Mouse (Mus musculus): ENCODE results near the gene Kbtbd13. TPM values are rescaled to one million over a fixed set of nuclear protein-coding genes. Genes with fewer than 3 reads are reported as not detected.

The Kbtbd13 gene
- polyA plus RNA-seq, 1 experiment, result 0.75 TPM

- no peak overlapping the region for H3K4me3 ChIP-seq (ENCODE audit: insufficient read depth, low read depth, low read length)
- no peak overlapping the region for H3K27ac ChIP-seq (ENCODE audit: insufficient read depth, low read depth, low read length)
- 65% methylated on average over 4 of the region's 4 CpGs for WGBS
- TF ChIP-seq POLR2A (IDR thresholded peaks at IDR 0.05; ENCODE audit: low read depth, low read length) (no peak), CTCF (conservative IDR thresholded peaks at IDR 0.05; ENCODE audit: insufficient read depth, insufficient read length, low read depth, low read length) (peak; percentile 60)
- H3K4me1 ChIP-seq (ENCODE audit: control insufficient read depth, insufficient read depth, low read length), result no peaks in the 10 kb centered on the region
- DNase-seq, result peak; percentile 53
- no peaks in the 10 kb centered on the region for H3K36me3 ChIP-seq (ENCODE audit: control insufficient read depth, insufficient read depth, low read length)
- no peaks in the 10 kb centered on the region for H3K27me3 ChIP-seq (replicated peaks; ENCODE audit: control insufficient read depth, insufficient read depth, low read length)
These were observed 19.0 kb downstream of the Kbtbd13 start for GRCm38 (mm10) chr9:65372449-65372848.

GRCm38 (mm10) chr9:65371756-65372155, 19.7 kb downstream of the Kbtbd13 start:
- Histone ChIP-seq H3K27me3 (replicated peaks; ENCODE audit: control insufficient read depth, insufficient read depth, low read length) (no peaks in the 10 kb centered on the region), H3K27ac (ENCODE audit: insufficient read depth, low read depth, low read length) (no peak overlapping the region), H3K4me3 (ENCODE audit: insufficient read depth, low read depth, low read length) (no peak overlapping the region), H3K4me1 (ENCODE audit: control insufficient read depth, insufficient read depth, low read length) (no peaks in the 10 kb centered on the region), H3K36me3 (ENCODE audit: control insufficient read depth, insufficient read depth, low read length) (no peaks in the 10 kb centered on the region)
- WGBS, result 86% methylated on average over 24 of the region's 24 CpGs
- DNase-seq, result no peak
- TF ChIP-seq POLR2A (IDR thresholded peaks at IDR 0.05; ENCODE audit: low read depth, low read length) (no peak), CTCF (conservative IDR thresholded peaks at IDR 0.05; ENCODE audit: insufficient read depth, insufficient read length, low read depth, low read length) (no peak)

GRCm38 (mm10) chr9:65365721-65366120, 25.7 kb downstream of the Kbtbd13 start:
- Histone ChIP-seq H3K36me3 (ENCODE audit: control insufficient read depth, insufficient read depth, low read length) (peaks cover 2% of the 10 kb centered on the region; the same call in 1 of the 2 replicates), H3K27ac (ENCODE audit: insufficient read depth, low read depth, low read length) (no peak overlapping the region)
- no peak for TF ChIP-seq CTCF (conservative IDR thresholded peaks at IDR 0.05; ENCODE audit: insufficient read depth, insufficient read length, low read depth, low read length)
- no peak for TF ChIP-seq POLR2A (IDR thresholded peaks at IDR 0.05; ENCODE audit: low read depth, low read length)

GRCm38 (mm10) chr9:65363684-65364083, 27.8 kb downstream of the Kbtbd13 start:
- WGBS, result 49% methylated on average over 9 of the region's 9 CpGs
- H3K4me1 ChIP-seq (ENCODE audit: control insufficient read depth, insufficient read depth, low read length), result peaks cover 11% of the 10 kb centered on the region; the same call in 1 of the 2 replicates
- DNase-seq, result no peak
- H3K27me3 ChIP-seq (replicated peaks; ENCODE audit: control insufficient read depth, insufficient read depth, low read length), result no peaks in the 10 kb centered on the region
- no peak overlapping the region for H3K27ac ChIP-seq (ENCODE audit: insufficient read depth, low read depth, low read length)
- H3K4me3 ChIP-seq (ENCODE audit: insufficient read depth, low read depth, low read length), result no peak overlapping the region
- TF ChIP-seq POLR2A (IDR thresholded peaks at IDR 0.05; ENCODE audit: low read depth, low read length) (no peak), CTCF (conservative IDR thresholded peaks at IDR 0.05; ENCODE audit: insufficient read depth, insufficient read length, low read depth, low read length) (no peak)
- peaks cover 8% of the 10 kb centered on the region for H3K36me3 ChIP-seq (ENCODE audit: control insufficient read depth, insufficient read depth, low read length)

More at GRCm38 (mm10) chr9:65365721-65366120, 25.7 kb downstream of the Kbtbd13 start:
- H3K4me3 ChIP-seq (ENCODE audit: insufficient read depth, low read depth, low read length), result no peak overlapping the region
- DNase-seq, result no peak
- H3K4me1 ChIP-seq (ENCODE audit: control insufficient read depth, insufficient read depth, low read length), result peaks cover 7% of the 10 kb centered on the region; the same call in 1 of the 2 replicates
- 84% methylated on average over 7 of the region's 7 CpGs for WGBS
- no peaks in the 10 kb centered on the region for H3K27me3 ChIP-seq (replicated peaks; ENCODE audit: control insufficient read depth, insufficient read depth, low read length)

- WGBS, result 64% methylated on average over 16 of the region's 16 CpGs
- H3K27ac ChIP-seq (ENCODE audit: insufficient read depth, low read depth, low read length), result peak within 1 kb of the TSS; percentile 32
- peaks cover 14% of the 10 kb centered on the region for H3K36me3 ChIP-seq (ENCODE audit: control insufficient read depth, insufficient read depth, low read length)
These were observed 30.6 kb downstream of the Kbtbd13 start, which contains the start of gene Ubap1l for GRCm38 (mm10) chr9:65360641-65361448. Gene Ubap1l, plus strand, starts transcription at chr9:65361041.

GRCm38 (mm10) chr9:65358956-65359480, 32.4 kb downstream of the Kbtbd13 start:
- H3K4me3 ChIP-seq (ENCODE audit: insufficient read depth, low read depth, low read length), result no peak overlapping the region
- H3K4me1 ChIP-seq (ENCODE audit: control insufficient read depth, insufficient read depth, low read length), result peaks cover 11% of the 10 kb centered on the region; the same call in 1 of the 2 replicates
- DNase-seq, result peak; percentile 25
- no peaks in the 10 kb centered on the region for H3K27me3 ChIP-seq (replicated peaks; ENCODE audit: control insufficient read depth, insufficient read depth, low read length)
- TF ChIP-seq POLR2A (IDR thresholded peaks at IDR 0.05; ENCODE audit: low read depth, low read length) (no peak), CTCF (conservative IDR thresholded peaks at IDR 0.05; ENCODE audit: insufficient read depth, insufficient read length, low read depth, low read length) (no peak)
- no peak overlapping the region for H3K27ac ChIP-seq (ENCODE audit: insufficient read depth, low read depth, low read length)
- peaks cover 14% of the 10 kb centered on the region for H3K36me3 ChIP-seq (ENCODE audit: control insufficient read depth, insufficient read depth, low read length)
- 83% methylated on average over 1 of the region's 1 CpGs for WGBS

More at GRCm38 (mm10) chr9:65360641-65361448, 30.6 kb downstream of the Kbtbd13 start, which contains the start of gene Ubap1l:
- no peaks in the 10 kb centered on the region for H3K27me3 ChIP-seq (replicated peaks; ENCODE audit: control insufficient read depth, insufficient read depth, low read length)
- peak; percentile 77 for DNase-seq
- H3K4me1 ChIP-seq (ENCODE audit: control insufficient read depth, insufficient read depth, low read length), result peaks cover 11% of the 10 kb centered on the region; the same call in 1 of the 2 replicates
- TF ChIP-seq CTCF (conservative IDR thresholded peaks at IDR 0.05; ENCODE audit: insufficient read depth, insufficient read length, low read depth, low read length) (no peak), POLR2A (IDR thresholded peaks at IDR 0.05; ENCODE audit: low read depth, low read length) (no peak)
- H3K4me3 ChIP-seq (ENCODE audit: insufficient read depth, low read depth, low read length), result no peak within 1 kb of the TSS

GRCm38 (mm10) chr9:65356971-65357370, 34.5 kb downstream of the Kbtbd13 start:
- no peak overlapping the region for H3K27ac ChIP-seq (ENCODE audit: insufficient read depth, low read depth, low read length)
- 84% methylated on average over 2 of the region's 2 CpGs for WGBS
- peaks cover 14% of the 10 kb centered on the region for H3K36me3 ChIP-seq (ENCODE audit: control insufficient read depth, insufficient read depth, low read length)
- DNase-seq, result peak; percentile 36
- no peak for TF ChIP-seq CTCF (conservative IDR thresholded peaks at IDR 0.05; ENCODE audit: insufficient read depth, insufficient read length, low read depth, low read length)
- no peak for TF ChIP-seq POLR2A (IDR thresholded peaks at IDR 0.05; ENCODE audit: low read depth, low read length)
- H3K4me3 ChIP-seq (ENCODE audit: insufficient read depth, low read depth, low read length), result no peak overlapping the region
- H3K27me3 ChIP-seq (replicated peaks; ENCODE audit: control insufficient read depth, insufficient read depth, low read length), result no peaks in the 10 kb centered on the region
- peaks cover 11% of the 10 kb centered on the region; the same call in 1 of the 2 replicates for H3K4me1 ChIP-seq (ENCODE audit: control insufficient read depth, insufficient read depth, low read length)

Data from kidney, adult 2 months (tissue).